Mouse (Mus musculus) olfactory bulb, adult 2 months (tissue): Measurements from ENCODE around the gene Gsk3a. TPM values are rescaled to one million over a fixed set of nuclear protein-coding genes. Genes with fewer than 3 reads are reported as not detected.
"Not testable (repeated sequence)": the region's sequence is repeated elsewhere in the genome, so short reads cannot be mapped to it uniquely, and the experiment has no call there.

ENCODE experiments used
- H3K27ac ChIP-seq: fragments of 200-500 bp; 2 replicates; pipeline ENCODE4 v1.5.1; 2012; ENCODE audit warnings: low read depth, low read length; ENCODE audit not compliant: insufficient read depth
- H3K4me1 ChIP-seq: fragments of 200-500 bp; 2 replicates; pipeline ENCODE4 v1.6.1; 2012; ENCODE audit warnings: low read length; ENCODE audit not compliant: control insufficient read depth, insufficient read depth
- H3K4me3 ChIP-seq: fragments of 200-500 bp; 2 replicates; pipeline ENCODE4 v1.5.1; 2012; ENCODE audit warnings: mild to moderate bottlenecking, low read depth, low read length, moderate library complexity; ENCODE audit not compliant: insufficient read depth
- CTCF ChIP-seq: fragments of 200-500 bp; IDR thresholded peaks from 2 replicates; pipeline ENCODE4 v1.5.1; 2012; ENCODE audit warnings: low read depth, mild to moderate bottlenecking, low read length, moderate library complexity; ENCODE audit not compliant: insufficient read depth
- POLR2A ChIP-seq: fragments of 200-500 bp; IDR thresholded peaks from 2 replicates; pipeline ENCODE4 v1.6.1; 2012; ENCODE audit warnings: mild to moderate bottlenecking, low read depth, low read length, moderate library complexity; ENCODE audit not compliant: insufficient read depth
- WGBS: fragments of 180-500 bp; shearing (Covaris S2); methylation state at CpG from one replicate; pipeline ENCODE4 v1.1.7; 2018; 5-methylcytosine and 5-hydroxymethylcytosine counted together
- polyA plus RNA-seq: library from polyadenylated mRNA; stranded (reverse); fragments of >200 nt; gene quantifications from 2 replicates; pipeline ENCODE4 v1.2.4, GENCODE M21; 2012; ENCODE audit warnings: low replicate concordance; ENCODE audit not compliant: missing spikeins, insufficient read depth, insufficient read length

Gene Gsk3a
- polyA plus RNA-seq, 1 experiment, result not detected

DNA sequence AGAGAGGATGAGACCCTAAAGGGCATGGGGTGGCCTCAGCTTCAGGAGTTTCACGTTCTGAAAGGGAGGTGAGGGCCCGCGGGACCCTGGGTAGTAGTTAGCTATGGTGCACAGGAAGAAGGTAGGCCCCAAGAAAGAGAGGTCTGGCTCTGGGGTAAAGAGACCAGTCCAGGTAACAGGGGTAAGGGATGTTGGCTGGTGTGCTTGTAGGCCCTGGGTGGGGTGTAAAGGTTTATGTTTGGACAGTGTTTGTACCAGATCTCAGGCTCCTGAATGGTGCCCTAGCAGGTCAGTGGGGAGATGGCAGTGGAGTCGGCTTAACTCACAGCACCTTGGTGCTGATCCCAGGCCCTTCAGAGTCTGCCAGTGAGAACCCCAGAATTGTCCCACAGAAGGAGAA is 31.4 kb upstream of the Gsk3a start:
- Histone ChIP-seq H3K27ac (peak overlapping the region; percentile 14; the same call in 1 of the 2 replicates), H3K4me3 (peak overlapping the region; percentile 57), H3K4me1 (peaks cover 49% of the 10 kb centered on the region)
- WGBS, result 15% methylated on average over 4 of the region's 4 CpGs
- TF ChIP-seq CTCF, result no peak
- no peak for TF ChIP-seq POLR2A

DNA sequence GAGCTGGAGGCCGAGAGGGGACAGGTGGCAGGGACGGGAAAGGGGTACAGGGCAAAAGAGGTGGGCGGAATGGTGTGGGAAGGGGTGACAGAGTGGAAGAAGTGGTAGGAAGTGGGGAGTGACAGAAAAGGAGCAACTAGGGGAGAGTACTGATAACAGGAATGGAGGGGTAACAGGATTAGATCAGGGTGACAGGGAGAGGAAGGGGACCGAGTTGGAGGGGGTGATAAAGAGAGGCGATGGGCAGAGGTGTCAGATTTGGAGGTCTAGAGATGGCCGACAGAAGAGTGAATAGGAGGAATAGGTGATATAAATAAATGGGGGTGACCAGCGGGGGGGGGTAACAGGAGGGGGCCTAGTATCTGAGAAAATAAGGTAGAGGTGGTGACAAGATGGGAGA is 30.9 kb upstream of the Gsk3a start:
- no peak for TF ChIP-seq POLR2A
- TF ChIP-seq CTCF, result no peak
- H3K27ac ChIP-seq, result no peak overlapping the region
- H3K4me1 ChIP-seq, result peaks cover 47% of the 10 kb centered on the region
- WGBS, result 0% methylated on average over 7 of the region's 7 CpGs
- peak overlapping the region; percentile 57 for H3K4me3 ChIP-seq

DNA sequence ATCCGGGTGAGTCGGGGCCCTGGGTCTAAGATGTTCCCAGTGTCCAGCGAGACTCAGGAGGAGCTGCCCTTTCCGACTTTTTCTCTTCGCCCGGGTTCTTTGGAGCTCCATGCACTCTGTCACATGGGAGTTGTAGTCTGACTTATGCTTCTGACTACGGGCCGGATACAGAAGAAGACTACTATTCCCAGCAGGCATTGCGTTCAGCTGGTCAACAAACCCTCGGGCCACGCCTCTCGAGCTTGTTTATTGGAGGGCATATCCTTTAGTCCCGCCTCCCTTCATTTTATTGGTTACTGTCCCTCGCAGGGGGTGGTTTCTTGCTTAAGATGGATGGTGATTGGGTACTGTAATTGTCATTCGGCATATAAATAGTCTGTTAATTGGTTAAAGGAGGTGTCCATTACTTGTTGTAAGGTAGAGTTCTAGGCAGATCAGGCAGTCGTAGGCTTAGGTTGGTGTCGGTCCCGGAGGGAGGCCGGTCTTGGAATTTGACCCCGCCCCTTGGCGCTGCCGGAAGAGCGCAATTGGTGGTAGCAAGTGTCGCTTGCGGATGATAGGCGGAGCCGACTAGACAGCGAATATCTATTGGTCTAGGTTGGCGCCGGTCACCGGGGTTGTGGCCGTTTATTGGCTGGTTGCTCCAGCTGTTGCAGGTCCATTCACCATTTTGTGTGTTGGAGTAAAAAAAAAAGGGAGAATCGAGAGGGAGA is 30.3 kb upstream of the Gsk3a start:
- under 1% methylated on average over 33 of the region's 33 CpGs for WGBS
- peak overlapping the region; percentile 76 for H3K4me3 ChIP-seq
- TF ChIP-seq CTCF (no peak), POLR2A (no peak)
- peaks cover 40% of the 10 kb centered on the region for H3K4me1 ChIP-seq
- H3K27ac ChIP-seq, result peak overlapping the region; percentile 97

DNA sequence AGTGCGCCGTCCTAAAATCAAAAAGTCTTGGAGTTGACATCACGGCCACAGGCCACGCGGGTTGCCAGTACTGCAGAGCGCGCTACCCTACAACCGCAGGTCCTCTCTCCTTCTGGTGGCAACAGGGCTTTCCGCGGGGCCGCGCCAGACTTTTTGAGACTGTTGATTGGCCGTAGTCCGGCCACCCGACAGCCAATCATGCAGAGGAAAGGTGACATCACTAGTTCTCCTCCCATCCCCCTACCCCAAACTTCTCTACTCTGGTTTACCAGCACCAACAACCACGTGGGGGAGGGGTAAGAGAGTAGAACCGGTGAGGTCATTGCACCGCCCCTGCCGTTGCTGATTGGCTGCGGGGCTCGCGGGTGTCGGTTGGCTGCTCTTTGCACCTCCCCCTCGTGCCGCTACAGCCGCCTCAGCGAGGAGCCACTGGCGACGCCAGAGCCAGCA is 29.7 kb upstream of the Gsk3a start, which contains the start of gene Cic:
Gene Cic (plus strand): TSS at position 404 of the 450 bp plus-strand sequence.
- no peak for TF ChIP-seq CTCF
- peak; percentile 45; the same call in 1 of the 2 replicates for TF ChIP-seq POLR2A
- peak within 1 kb of the TSS; percentile 76 for H3K4me3 ChIP-seq
- under 1% methylated on average over 29 of the region's 29 CpGs for WGBS
- H3K27ac ChIP-seq, result peak within 1 kb of the TSS; percentile 97
- H3K4me1 ChIP-seq, result peaks cover 35% of the 10 kb centered on the region

DNA sequence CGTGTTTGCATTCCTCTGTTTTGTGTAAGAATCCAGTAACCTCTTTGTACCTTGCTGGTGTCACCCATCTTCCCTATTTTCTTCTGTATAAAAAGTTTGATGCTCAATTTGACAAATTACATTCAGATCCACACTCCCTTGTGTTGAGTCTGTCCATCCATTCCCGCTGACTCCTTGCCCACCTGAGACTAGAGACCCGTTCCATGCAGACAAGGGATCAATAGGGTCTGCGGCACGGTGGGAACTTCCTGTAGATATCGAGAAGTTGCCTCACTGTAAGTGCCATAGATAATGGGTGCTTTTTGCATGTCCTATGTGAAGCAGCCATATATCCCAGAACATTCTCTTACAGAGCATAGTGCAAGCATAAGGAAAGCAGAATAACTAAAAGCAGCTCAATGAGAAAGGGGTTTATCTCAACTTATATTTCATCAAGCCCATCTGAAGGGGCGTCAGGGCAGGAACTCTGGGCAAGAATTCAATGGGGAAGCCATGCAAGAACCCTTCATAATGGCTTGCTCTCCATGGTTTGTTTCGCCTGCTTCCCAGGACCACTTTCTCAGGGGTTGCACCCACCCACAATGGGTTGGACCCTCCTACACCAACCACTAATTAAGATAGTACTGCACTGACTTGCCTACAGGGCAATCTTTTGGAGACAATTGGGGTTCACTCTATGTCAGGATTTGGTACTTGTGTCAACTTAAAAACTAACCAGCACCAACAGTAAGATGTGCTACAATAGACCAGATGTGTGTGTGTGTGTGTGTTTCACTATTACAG is 28.7 kb upstream of the Gsk3a start:
- Histone ChIP-seq H3K4me3 (no peak overlapping the region), H3K27ac (no peak overlapping the region), H3K4me1 (peaks cover 28% of the 10 kb centered on the region)
- no peak for TF ChIP-seq POLR2A
- TF ChIP-seq CTCF, result no peak
- WGBS, result 91% methylated on average over 8 of the region's 8 CpGs

DNA sequence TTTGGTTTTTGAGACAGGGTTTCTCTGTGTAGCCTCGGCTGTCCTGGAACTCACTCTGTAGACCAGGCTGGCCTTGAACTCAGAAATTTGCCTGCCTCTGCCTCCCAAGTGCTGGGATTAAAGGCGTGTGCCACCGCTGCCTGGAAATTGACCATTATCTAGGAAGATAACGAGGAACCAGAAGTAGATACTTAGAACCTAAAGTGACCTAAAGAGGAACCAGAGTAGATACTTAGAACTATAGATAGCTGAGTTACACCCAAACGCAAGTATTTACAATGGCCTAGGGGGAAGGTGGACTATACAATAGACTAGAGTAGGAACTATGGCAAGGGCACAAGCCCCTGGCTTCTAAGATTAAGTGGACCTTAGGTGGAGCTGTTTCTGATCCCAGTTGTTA is 28.1 kb upstream of the Gsk3a start:
- H3K27ac ChIP-seq, H3K4me3 ChIP-seq: not testable (repeated sequence)
- peaks cover 22% of the 10 kb centered on the region for H3K4me1 ChIP-seq
- WGBS, result 92% methylated on average over 5 of the region's 5 CpGs

DNA sequence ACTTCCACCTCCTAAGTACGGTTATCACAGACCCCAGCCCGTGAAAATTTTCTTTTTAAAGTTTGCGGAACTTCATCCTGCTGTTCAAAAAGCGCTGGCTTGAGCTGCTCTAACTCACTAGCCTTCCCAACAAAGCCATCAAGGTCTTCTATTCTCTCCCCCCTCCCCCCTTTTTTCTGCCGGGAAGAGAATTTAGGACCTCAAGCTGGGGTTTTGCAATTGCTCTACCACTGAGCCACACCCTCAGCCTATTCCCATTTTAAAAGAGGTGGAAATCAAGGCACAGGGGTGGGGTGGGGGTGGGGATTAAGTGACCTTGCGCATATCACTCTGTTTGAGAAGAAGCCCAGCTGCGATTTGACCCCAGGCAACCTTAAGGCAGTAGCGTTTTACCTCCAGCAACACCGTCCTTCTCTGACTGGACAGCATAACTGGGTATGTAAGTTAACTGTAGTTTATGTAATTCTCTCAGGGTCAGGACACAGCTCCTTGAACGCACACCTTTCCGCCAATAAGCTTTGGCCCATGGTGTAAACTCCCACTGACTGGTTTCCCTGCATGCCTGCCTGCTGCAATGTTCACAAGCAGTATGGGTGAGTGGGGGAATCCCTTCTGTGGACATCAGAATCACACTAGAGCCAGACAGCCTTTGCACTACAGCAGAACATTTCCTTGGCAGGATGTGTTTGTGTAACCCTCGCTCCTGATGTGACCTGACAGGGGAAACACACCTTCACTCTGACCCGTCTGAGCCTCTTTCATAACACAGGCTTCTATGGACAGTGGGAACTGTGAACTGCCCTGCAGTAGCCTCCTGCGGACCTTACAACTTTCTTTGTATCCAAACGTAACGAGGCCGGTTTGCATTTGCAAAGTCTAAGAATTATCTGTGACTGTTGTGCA is 26.6 kb upstream of the Gsk3a start:
- Histone ChIP-seq H3K4me1 (peaks cover 7% of the 10 kb centered on the region), H3K27ac (no peak overlapping the region), H3K4me3 (no peak overlapping the region)
- TF ChIP-seq CTCF, result no peak
- TF ChIP-seq POLR2A, result no peak
- 58% methylated on average over 17 of the region's 17 CpGs for WGBS

DNA sequence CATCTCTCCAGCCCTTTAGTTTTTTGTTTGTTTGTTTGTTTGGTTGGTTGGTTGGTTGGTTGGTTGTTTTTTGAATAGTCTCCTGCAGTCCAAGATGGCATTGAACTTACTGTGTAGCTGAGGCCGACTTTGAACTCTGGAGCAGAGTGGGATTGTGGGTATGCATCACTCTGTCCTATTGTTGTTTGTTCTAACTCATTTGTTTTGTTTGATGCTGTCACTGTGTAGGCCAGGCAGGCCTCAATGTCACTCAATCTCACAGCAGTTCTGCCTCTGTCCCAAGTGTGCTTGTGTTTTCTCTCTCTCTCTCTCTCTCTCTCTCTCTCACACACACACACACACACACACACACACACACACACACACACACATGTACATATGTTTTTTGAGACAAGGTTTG is 24.2 kb upstream of the Gsk3a start:
- TF ChIP-seq POLR2A, result no peak
- TF ChIP-seq CTCF, result no peak
- Histone ChIP-seq H3K4me3 (no peak overlapping the region), H3K4me1 (peaks cover under 1% of the 10 kb centered on the region), H3K27ac (no peak overlapping the region)
- WGBS, result 72% methylated on average over 1 of the region's 1 CpGs
